Mouse (Mus musculus) embryonic facial prominence, embryonic 12.5 days (tissue): ENCODE measurements at regions not wholly inside any gene's neighbourhood (a gene's known extent, or its start where the extent isn't known, plus 50 kb on each side); places are given as distances from the start of the nearest gene placed in this dataset.

Source experiments
- ATAC-seq: fragments of 200-750 bp; cut with Nextera tagmentation; 2 replicates; pipeline ENCODE4 v1.8.0; 2017; ENCODE audit not compliant: insufficient number of reproducible peaks, insufficient read depth, low FRiP score, low TSS enrichment
- H3K27ac ChIP-seq: fragments of 300-500 bp; sonication (generic); 2 replicates; pipeline ENCODE4 v1.5.1; 2016; ENCODE audit warnings: mild to moderate bottlenecking
- H3K27me3 ChIP-seq: fragments of 300-500 bp; sonication (generic); 2 replicates; pipeline ENCODE4 v1.6.1; 2016; ENCODE audit warnings: mild to moderate bottlenecking, moderate library complexity
- H3K36me3 ChIP-seq: fragments of 300-500 bp; sonication (generic); 2 replicates; pipeline ENCODE4 v1.6.1; 2016; ENCODE audit warnings: mild to moderate bottlenecking
- H3K4me1 ChIP-seq: fragments of 300-500 bp; sonication (generic); 2 replicates; pipeline ENCODE4 v1.6.1; 2016
- H3K4me2 ChIP-seq: fragments of 300-500 bp; sonication (generic); replicated peaks from 2 replicates; pipeline ENCODE4 v1.6.1; 2016; ENCODE audit warnings: mild to moderate bottlenecking, moderate library complexity
- H3K4me3 ChIP-seq: fragments of 300-500 bp; sonication (generic); 2 replicates; pipeline ENCODE4 v1.5.1; 2016; ENCODE audit warnings: mild to moderate bottlenecking
- H3K9ac ChIP-seq: fragments of 300-500 bp; sonication (generic); 2 replicates; pipeline ENCODE4 v1.6.1; 2016; ENCODE audit warnings: mild to moderate bottlenecking, moderate library complexity
- H3K9me3 ChIP-seq: fragments of 300-500 bp; sonication (generic); 2 replicates; pipeline ENCODE4 v1.6.1; 2016; ENCODE audit warnings: mild to moderate bottlenecking, moderate library complexity
- WGBS: fragments of 180-500 bp; shearing (Covaris S2); methylation state at CpG from one replicate; pipeline ENCODE4 v1.1.7; 2016; 5-methylcytosine and 5-hydroxymethylcytosine counted together

DNA sequence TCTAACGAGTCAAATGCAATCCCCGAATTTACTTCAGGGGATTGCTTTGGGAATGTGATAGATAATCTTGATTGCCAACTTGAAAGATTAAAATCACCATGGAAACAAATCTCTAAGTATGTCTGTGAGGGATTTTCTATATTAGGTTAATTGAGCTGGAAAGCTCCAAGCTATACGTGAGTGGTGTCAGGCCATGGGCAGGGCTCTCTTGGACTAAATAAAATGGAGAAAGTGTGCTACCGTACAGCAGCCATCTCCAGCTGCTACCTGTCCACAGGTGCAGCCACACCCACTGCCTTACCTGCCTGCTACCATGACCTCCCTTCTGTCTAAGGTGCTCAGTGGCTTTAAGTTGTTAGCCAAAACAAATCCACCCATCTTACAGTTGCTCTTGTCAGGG lies 345.0 kb upstream of the Sphkap start:
- no peak overlapping the region for H3K4me2 ChIP-seq
- WGBS: 43% methylated on average over 4 of the region's 4 CpGs
- no peaks in the 10 kb centered on the region for H3K9me3 ChIP-seq
- H3K4me1 ChIP-seq: no peaks in the 10 kb centered on the region
- H3K9ac ChIP-seq: no peak overlapping the region
- H3K36me3 ChIP-seq: no peaks in the 10 kb centered on the region
- H3K4me3 ChIP-seq: no peak overlapping the region
- no peak for ATAC-seq
- no peaks in the 10 kb centered on the region for H3K27me3 ChIP-seq
- no peak overlapping the region for H3K27ac ChIP-seq

DNA sequence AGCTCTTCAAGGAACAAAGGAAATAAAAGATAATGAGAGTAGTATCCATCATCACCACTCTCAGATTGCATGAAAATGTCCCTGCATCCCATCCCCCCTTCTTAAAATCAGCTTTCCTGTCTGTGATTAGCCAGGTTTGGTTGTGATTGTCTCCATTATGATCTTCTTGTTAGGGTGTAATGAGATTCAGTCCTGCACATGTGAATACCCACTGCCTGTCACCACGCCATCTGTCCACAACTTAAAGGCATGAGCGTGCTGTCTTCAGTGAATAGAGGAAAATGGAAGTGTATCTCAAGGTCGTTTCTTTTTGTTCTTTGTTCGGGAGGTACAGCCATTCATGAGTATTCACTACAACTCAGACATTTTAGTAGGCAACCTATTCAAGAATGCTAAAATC lies 341.0 kb upstream of the Sphkap start:
- Histone ChIP-seq H3K36me3 (no peaks in the 10 kb centered on the region), H3K4me3 (no peak overlapping the region), H3K27me3 (no peaks in the 10 kb centered on the region), H3K9ac (no peak overlapping the region), H3K4me2 (no peak overlapping the region), H3K9me3 (no peaks in the 10 kb centered on the region), H3K27ac (no peak overlapping the region), H3K4me1 (no peaks in the 10 kb centered on the region)
- WGBS: 67% methylated on average over 4 of the region's 4 CpGs
- ATAC-seq: no peak

DNA sequence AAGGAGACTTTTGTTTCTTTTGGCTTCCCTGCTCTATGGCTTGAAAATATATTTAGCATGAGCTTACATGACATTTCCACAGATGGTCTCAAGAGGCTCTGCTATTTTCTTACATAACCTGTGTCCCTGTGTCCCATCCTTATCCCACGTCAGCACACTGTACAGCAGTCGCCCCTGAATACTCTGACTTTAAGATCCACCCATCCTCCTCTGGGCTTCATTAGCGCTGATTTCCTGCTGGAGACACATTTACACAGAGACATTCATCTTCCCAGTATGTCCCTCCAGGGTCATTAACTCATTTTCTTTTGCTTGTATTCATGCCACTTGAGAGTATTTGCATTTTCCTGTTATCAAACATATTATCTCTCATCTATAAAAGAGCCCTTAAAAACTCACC lies 340.1 kb upstream of the Sphkap start:
- H3K4me3 ChIP-seq: no peak overlapping the region
- WGBS: 62% methylated on average over 3 of the region's 3 CpGs
- H3K4me2 ChIP-seq: no peak overlapping the region
- H3K9ac ChIP-seq: no peak overlapping the region
- H3K27ac ChIP-seq: no peak overlapping the region
- no peaks in the 10 kb centered on the region for H3K27me3 ChIP-seq
- no peaks in the 10 kb centered on the region for H3K36me3 ChIP-seq
- no peaks in the 10 kb centered on the region for H3K9me3 ChIP-seq
- H3K4me1 ChIP-seq: no peaks in the 10 kb centered on the region
- ATAC-seq: no peak

DNA sequence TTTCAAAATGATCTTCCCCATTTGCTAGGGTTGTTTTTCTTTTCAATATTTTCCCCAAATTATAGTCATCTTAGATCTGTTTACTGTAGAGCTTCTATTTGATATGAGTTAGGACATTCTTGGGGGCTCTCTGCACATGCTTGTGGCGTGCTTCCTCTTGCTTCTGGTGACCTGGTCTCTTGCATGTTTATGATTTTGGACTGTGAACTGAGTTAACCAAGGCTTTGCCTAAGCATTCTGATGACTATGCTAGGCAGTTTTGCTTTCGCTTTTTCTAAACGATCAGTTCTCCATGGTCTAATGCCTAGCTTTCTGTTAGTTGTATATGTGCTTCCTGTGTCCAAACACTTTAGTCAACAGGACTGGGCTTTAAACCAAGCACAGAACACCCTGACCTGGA lies 339.4 kb upstream of the Sphkap start:
- Histone ChIP-seq H3K27me3 (no peaks in the 10 kb centered on the region), H3K4me1 (no peaks in the 10 kb centered on the region), H3K27ac (no peak overlapping the region), H3K4me2 (no peak overlapping the region), H3K9me3 (no peaks in the 10 kb centered on the region), H3K36me3 (no peaks in the 10 kb centered on the region), H3K9ac (no peak overlapping the region), H3K4me3 (no peak overlapping the region)
- ATAC-seq: no peak
- WGBS: 80% methylated on average over 3 of the region's 3 CpGs

DNA sequence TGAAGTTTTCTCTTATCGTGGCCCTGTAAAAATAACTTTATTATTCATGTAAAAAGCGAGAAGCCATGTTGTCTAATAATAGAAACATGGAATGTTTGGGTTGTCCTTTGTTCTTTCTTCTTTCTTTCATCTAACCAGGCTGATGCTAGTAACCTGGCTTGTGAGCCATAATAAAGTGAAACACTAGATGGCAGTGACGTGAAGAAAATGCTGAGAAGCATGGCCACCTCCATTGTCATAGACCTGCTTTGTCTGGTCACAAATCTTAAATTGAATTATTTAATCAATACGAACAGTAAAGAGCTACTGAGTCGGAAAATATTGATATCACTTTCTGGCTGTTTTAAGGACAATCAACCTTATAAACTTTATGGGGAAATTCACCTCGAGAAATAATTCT lies 338.0 kb upstream of the Sphkap start:
- no peak overlapping the region for H3K27ac ChIP-seq
- 28% methylated on average over 6 of the region's 6 CpGs for WGBS
- H3K36me3 ChIP-seq: no peaks in the 10 kb centered on the region
- no peaks in the 10 kb centered on the region for H3K4me1 ChIP-seq
- no peaks in the 10 kb centered on the region for H3K27me3 ChIP-seq
- no peak overlapping the region for H3K4me3 ChIP-seq
- ATAC-seq: no peak
- H3K9me3 ChIP-seq: no peaks in the 10 kb centered on the region
- H3K9ac ChIP-seq: no peak overlapping the region
- no peak overlapping the region for H3K4me2 ChIP-seq

DNA sequence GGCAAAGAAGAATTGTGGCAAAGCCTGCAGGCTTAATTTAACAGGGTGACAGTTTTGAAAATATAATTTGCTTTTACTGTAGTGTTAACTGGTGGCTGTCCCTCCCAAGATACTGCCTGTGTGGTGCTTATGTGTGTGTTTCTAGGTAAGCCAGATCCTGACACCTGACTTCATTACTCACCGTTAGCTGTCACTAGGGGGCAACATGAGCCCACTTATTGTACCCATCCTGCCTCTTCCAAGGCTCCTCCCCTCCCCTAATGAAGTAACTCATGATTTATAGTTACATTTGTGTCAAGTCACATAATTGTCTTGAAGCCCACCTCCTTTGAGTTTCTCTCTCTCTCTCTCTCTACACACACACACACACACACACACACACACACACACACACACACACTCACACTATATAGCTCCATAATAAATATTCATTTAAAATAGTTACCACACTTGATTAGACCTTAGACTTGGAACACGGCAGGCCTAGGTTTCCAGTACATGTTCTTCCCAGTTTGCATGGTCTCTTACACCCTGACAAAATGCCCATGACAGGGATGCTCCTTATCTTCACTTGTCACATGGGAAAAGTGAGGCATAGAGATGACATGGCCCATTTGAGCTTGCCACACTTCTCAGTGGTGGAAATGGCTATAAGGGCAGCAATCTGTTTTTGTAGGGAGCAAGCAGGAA lies 328.6 kb upstream of the Sphkap start:
- Histone ChIP-seq H3K27ac (no peak overlapping the region), H3K27me3 (no peaks in the 10 kb centered on the region), H3K4me3 (no peak overlapping the region), H3K4me2 (no peak overlapping the region), H3K4me1 (no peaks in the 10 kb centered on the region), H3K36me3 (no peaks in the 10 kb centered on the region), H3K9ac (no peak overlapping the region), H3K9me3 (no peaks in the 10 kb centered on the region)
- 41% methylated on average over 2 of the region's 2 CpGs for WGBS
- ATAC-seq: no peak

DNA sequence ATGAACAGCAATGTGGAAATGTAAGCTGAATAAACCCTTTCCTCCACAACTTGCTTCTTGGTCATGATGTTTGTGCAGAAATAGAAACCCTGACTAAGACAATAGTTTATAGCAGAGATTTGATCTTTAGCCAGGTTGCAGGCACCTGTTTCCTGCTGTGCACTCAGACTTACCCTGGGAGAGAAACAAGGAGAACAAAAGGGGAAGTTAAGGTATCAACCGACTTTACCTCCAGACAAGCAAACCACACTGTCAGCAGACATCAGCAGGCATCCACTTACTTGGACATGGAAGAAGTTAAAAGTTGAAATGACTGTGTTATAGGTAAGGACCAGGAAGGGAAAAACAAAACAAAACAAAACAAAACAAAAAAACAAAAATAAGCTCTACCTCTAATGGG lies 323.7 kb upstream of the Sphkap start:
- Histone ChIP-seq H3K9ac (no peak overlapping the region), H3K4me2 (no peak overlapping the region), H3K36me3 (no peaks in the 10 kb centered on the region), H3K9me3 (no peaks in the 10 kb centered on the region), H3K4me1 (no peaks in the 10 kb centered on the region), H3K4me3 (no peak overlapping the region), H3K27ac (no peak overlapping the region), H3K27me3 (no peaks in the 10 kb centered on the region)
- WGBS: 53% methylated on average over 1 of the region's 1 CpGs
- ATAC-seq: no peak

DNA sequence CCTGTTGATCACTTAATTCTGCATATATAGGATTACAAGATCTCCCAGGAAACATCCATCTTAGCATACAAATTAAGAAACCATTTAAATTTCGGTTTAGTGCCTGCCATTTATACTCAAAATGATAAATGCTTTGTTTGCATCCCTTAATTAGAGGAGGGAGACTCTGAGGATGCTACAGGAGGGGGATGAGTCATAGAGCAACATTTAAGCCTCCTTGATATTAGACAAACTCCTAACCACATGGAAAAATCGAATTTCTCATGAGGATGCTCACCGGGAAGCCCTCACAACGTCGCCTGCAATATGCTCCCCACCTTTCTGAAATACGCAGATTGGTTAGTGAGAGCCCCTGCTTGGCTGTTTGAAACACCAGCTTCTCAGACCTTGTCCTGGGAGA lies 320.8 kb upstream of the Sphkap start:
- H3K4me3 ChIP-seq: no peak overlapping the region
- H3K36me3 ChIP-seq: no peaks in the 10 kb centered on the region
- no peaks in the 10 kb centered on the region for H3K9me3 ChIP-seq
- H3K27ac ChIP-seq: no peak overlapping the region
- WGBS: 75% methylated on average over 6 of the region's 6 CpGs
- H3K27me3 ChIP-seq: no peaks in the 10 kb centered on the region
- H3K4me2 ChIP-seq: no peak overlapping the region
- no peak for ATAC-seq
- no peaks in the 10 kb centered on the region for H3K4me1 ChIP-seq
- no peak overlapping the region for H3K9ac ChIP-seq

DNA sequence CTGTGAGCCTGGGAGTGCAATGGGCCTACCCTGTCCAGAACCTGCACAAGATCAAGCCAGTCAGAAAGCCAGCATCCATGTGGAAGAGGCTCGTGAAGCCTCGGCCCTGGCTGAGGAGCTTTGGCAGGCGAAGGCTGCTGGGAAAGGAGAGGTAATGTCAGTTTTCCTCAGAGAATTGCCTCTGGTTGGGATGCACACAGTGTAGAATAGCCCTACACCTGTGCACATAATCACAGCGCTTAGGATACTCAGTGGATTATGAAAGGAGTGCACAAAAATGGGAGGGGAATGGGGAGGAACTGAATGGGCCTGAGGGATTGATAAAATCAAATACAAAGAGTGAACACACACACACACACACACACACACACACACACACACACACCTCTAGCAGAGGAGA lies 319.9 kb upstream of the Sphkap start:
- Histone ChIP-seq H3K4me1 (no peaks in the 10 kb centered on the region), H3K9me3 (no peaks in the 10 kb centered on the region), H3K27me3 (no peaks in the 10 kb centered on the region), H3K9ac (no peak overlapping the region), H3K4me3 (no peak overlapping the region), H3K4me2 (no peak overlapping the region), H3K36me3 (no peaks in the 10 kb centered on the region), H3K27ac (no peak overlapping the region)
- no peak for ATAC-seq
- 89% methylated on average over 4 of the region's 4 CpGs for WGBS

DNA sequence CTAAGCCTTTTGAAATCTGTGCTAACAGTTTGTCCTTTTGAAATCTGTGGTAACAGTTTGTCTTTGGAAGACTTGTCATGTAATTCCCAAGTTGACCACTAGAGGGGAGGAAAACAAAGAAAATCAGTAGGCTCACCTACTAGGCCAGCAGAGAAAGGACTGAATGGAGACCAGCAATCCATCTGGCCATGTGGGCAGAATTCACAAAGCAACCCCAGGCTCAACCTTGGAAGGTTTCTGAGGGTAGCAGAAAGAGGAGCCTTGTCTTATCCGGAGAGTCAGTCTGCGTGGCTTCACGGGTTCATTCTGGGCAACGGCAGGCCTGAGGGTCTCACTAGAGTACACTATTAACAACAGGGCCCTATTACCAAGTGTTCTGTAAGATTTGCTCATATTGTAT lies 319.2 kb upstream of the Sphkap start:
- 0 out of 2 replicates have a peak, but pooled peaks have one; percentile 64 for ATAC-seq
- Histone ChIP-seq H3K27ac (no peak overlapping the region), H3K9me3 (no peaks in the 10 kb centered on the region), H3K4me3 (no peak overlapping the region), H3K4me2 (no peak overlapping the region), H3K36me3 (no peaks in the 10 kb centered on the region), H3K9ac (no peak overlapping the region), H3K27me3 (no peaks in the 10 kb centered on the region), H3K4me1 (no peaks in the 10 kb centered on the region)
- WGBS: 81% methylated on average over 4 of the region's 4 CpGs

DNA sequence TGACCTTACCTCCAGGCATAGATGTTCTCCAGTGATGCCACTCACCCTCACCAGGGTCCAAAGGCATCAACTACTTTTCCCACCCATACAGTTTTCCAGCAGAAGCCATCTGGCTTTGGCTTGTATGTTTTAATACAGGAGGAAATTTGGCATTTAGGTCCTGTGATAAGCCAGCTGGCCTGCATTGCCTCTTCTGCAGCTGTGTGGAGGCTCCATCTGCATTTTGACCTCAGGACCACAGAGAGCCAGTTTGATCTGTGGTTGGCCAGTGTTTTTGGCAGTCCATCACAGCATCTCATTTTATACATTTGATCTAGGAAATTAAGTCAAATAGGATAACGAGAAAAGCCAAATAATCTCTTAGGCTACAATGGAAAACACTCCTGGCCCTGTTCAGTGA lies 315.1 kb upstream of the Sphkap start:
- H3K9ac ChIP-seq: no peak overlapping the region
- no peak overlapping the region for H3K4me2 ChIP-seq
- no peak overlapping the region for H3K27ac ChIP-seq
- no peaks in the 10 kb centered on the region for H3K27me3 ChIP-seq
- 57% methylated on average over 1 of the region's 1 CpGs for WGBS
- no peak for ATAC-seq
- H3K4me3 ChIP-seq: no peak overlapping the region
- H3K36me3 ChIP-seq: no peaks in the 10 kb centered on the region
- H3K4me1 ChIP-seq: no peaks in the 10 kb centered on the region
- H3K9me3 ChIP-seq: no peaks in the 10 kb centered on the region

DNA sequence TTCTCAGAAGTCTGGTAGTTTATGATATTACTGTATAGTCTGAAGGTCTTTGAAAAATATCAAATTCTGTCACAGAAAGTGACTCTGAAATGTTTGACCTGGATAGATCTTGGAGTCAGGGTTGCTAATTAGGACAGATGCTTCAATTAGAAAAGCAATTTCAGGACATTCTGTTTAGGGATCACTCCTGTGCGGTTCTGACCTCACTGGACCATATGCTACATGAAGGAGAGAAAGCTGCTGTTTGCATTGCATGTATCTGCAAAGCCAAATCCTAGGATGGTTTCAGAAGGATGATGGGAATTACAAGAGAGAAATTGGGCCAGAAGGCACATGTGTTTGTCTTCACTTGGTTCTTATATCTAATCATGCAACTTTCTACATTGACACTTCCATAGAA lies 312.2 kb upstream of the Sphkap start:
- no peaks in the 10 kb centered on the region for H3K4me1 ChIP-seq
- no peaks in the 10 kb centered on the region for H3K27me3 ChIP-seq
- H3K4me3 ChIP-seq: no peak overlapping the region
- H3K36me3 ChIP-seq: no peaks in the 10 kb centered on the region
- no peak overlapping the region for H3K9ac ChIP-seq
- no peaks in the 10 kb centered on the region for H3K9me3 ChIP-seq
- WGBS: 72% methylated on average over 1 of the region's 1 CpGs
- H3K4me2 ChIP-seq: no peak overlapping the region
- no peak overlapping the region for H3K27ac ChIP-seq
- no peak for ATAC-seq

DNA sequence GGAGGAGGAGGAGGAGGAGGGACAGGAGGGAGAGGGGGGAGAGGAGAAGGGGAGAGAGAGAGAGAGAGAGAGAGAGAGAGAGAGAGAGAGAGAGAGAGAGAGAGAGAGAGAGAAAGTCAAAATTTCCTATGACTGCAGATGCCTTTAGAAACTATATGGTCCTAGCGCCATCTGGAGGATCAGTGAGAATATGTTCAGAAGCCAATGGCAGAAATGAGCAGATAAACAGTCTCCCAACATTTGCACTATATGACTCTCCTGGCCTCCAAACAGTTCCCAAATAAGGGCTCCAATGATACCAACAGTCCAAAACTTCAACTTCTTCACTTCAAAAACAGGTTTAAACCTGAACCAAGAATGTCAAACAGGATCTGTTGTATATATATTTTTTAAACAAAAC lies 309.1 kb upstream of the Sphkap start:
- Histone ChIP-seq H3K27me3 (no peaks in the 10 kb centered on the region), H3K4me2 (no peak overlapping the region), H3K4me3 (no peak overlapping the region), H3K36me3 (no peaks in the 10 kb centered on the region), H3K27ac (no peak overlapping the region), H3K9me3 (no peaks in the 10 kb centered on the region), H3K9ac (no peak overlapping the region), H3K4me1 (no peaks in the 10 kb centered on the region)
- WGBS: 0% methylated on average over 1 of the region's 1 CpGs
- ATAC-seq: no peak
